Mouse (Mus musculus) brain, embryonic 14.5 days (tissue): ENCODE results near the gene Rhoa.

Experiments
- CTCF ChIP-seq: fragments of 200-500 bp; IDR thresholded peaks from 2 replicates; pipeline ENCODE4 v1.5.1; 2012; ENCODE audit warnings: inconsistent platforms, mild to moderate bottlenecking, moderate library complexity, borderline replicate concordance; ENCODE audit not compliant: insufficient read depth, insufficient read length; ENCODE audit errors: extremely low read depth
- POLR2A ChIP-seq: fragments of 200-500 bp; IDR thresholded peaks from 2 replicates; pipeline ENCODE4 v1.6.1; 2012; ENCODE audit warnings: mild to moderate bottlenecking, inconsistent platforms, borderline replicate concordance; ENCODE audit not compliant: poor library complexity, insufficient read depth, insufficient read length, severe bottlenecking; ENCODE audit errors: extremely low read depth

DNA sequence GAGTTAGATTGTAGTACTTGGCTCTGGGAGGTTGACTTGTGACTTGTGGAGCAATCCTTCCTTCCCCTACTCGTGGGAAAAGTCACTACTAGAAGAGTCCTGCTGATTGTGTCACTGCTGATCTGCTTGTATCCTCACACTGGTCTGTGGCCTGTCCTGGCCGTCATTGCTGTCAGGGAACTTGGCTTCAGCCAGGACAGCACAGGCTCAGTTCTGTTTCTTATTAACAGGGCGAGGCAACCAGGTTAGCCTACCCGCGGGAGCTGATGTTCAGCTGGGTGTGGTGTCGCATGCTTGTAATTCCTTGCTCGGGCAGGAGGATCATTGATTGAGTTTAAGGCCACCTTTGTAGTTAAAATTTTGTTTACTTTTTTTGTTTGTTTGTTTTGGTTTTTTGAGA, 79.1 kb downstream of the Rhoa start:
- TF ChIP-seq POLR2A = no peak
- TF ChIP-seq CTCF = no peak
